Mouse (Mus musculus): ENCODE measurements around the gene Thy1. TPM values are rescaled to one million over a fixed set of nuclear protein-coding genes. Genes with fewer than 3 reads are reported as not detected.

Gene Thy1
- total and polyA plus RNA-seq, 2 experiments, result 0.46 to 3.2 TPM

- H3K27ac ChIP-seq (replicated peaks; ENCODE audit: insufficient read depth, low read depth, low read length), result peak overlapping the region; percentile 96
- H3K27me3 ChIP-seq (ENCODE audit: control insufficient read depth, insufficient read depth, low read length), result no peaks in the 10 kb centered on the region
These were observed 41.1 kb downstream of the Thy1 start for GRCm38 (mm10) chr9:44084236-44084635.

DNA sequence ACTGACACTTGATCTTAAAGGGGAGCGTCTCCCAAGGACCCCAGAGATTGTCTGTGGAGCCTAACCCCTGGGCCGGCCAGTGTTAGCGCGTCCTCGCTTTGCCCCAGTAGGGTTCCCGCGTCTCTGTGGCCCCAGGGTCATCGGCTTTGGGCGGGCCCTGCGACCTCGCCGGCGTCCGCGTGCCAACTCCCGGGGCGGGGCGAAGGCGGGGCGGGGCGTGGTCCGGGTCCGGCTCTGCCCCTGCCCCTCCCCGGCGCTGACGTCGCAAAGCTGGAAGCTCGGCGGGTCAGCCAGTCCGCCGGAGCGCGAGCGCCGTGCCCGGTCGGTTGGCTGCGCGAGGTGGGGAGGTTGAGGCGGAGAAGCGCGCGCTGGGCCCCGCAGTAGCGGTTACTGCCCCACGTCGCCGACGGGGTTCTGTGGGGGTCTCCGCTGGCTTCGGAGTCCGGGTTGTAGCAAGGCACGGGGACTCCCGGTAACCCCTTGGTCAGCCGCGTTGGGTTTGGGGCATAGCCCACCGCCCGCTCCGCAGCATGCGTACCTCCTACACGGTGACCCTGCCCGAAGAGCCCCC lies 41.6 kb downstream of the Thy1 start:
- no peak for TF ChIP-seq CTCF (IDR thresholded peaks at IDR 0.05; ENCODE audit: low read depth, low read length)
- TF ChIP-seq POLR2A (IDR thresholded peaks at IDR 0.05; ENCODE audit: extremely low read depth, insufficient read depth, low read length), result peak; percentile 94
- H3K9ac ChIP-seq (ENCODE audit: low read depth, low read length), result peak overlapping the region; percentile 97
- peak; percentile 68 for DNase-seq (ENCODE audit: extremely low read depth, low read depth, low spot score)
- H3K27me3 ChIP-seq (ENCODE audit: control insufficient read depth, insufficient read depth, low read length), result no peaks in the 10 kb centered on the region
- H3K36me3 ChIP-seq (ENCODE audit: control insufficient read depth, insufficient read depth, low read length), result peaks cover under 1% of the 10 kb centered on the region; the same call in 1 of the 2 replicates
- H3K4me3 ChIP-seq (ENCODE audit: insufficient read depth, low read depth, low read length), result peak overlapping the region; percentile 84
- peaks cover 19% of the 10 kb centered on the region for H3K4me1 ChIP-seq (ENCODE audit: control insufficient read depth, insufficient read depth, low read length)
- WGBS, result under 1% methylated on average over 60 of the region's 62 CpGs
- peak overlapping the region; percentile 96 for H3K27ac ChIP-seq (replicated peaks; ENCODE audit: insufficient read depth, low read depth, low read length)
- H3K79me2 ChIP-seq (ENCODE audit: control insufficient read depth, insufficient read depth, low read length), result peaks cover 6% of the 10 kb centered on the region; the same call in 1 of the 2 replicates

More at GRCm38 (mm10) chr9:44084236-44084635, 41.1 kb downstream of the Thy1 start:
- H3K4me3 ChIP-seq (ENCODE audit: insufficient read depth, low read depth, low read length), result peak overlapping the region; percentile 54
- DNase-seq (ENCODE audit: extremely low read depth, low read depth, low spot score), result peak; percentile 78
- no peaks in the 10 kb centered on the region for H3K36me3 ChIP-seq (ENCODE audit: control insufficient read depth, insufficient read depth, low read length)
- WGBS, result 3% methylated on average over 14 of the region's 14 CpGs
- H3K79me2 ChIP-seq (ENCODE audit: control insufficient read depth, insufficient read depth, low read length), result peaks cover 6% of the 10 kb centered on the region; the same call in 1 of the 2 replicates
- H3K9ac ChIP-seq (ENCODE audit: low read depth, low read length), result peak overlapping the region; percentile 70
- H3K4me1 ChIP-seq (ENCODE audit: control insufficient read depth, insufficient read depth, low read length), result peaks cover 23% of the 10 kb centered on the region
- TF ChIP-seq POLR2A (IDR thresholded peaks at IDR 0.05; ENCODE audit: extremely low read depth, insufficient read depth, low read length) (no peak), CTCF (IDR thresholded peaks at IDR 0.05; ENCODE audit: low read depth, low read length) (no peak)

DNA sequence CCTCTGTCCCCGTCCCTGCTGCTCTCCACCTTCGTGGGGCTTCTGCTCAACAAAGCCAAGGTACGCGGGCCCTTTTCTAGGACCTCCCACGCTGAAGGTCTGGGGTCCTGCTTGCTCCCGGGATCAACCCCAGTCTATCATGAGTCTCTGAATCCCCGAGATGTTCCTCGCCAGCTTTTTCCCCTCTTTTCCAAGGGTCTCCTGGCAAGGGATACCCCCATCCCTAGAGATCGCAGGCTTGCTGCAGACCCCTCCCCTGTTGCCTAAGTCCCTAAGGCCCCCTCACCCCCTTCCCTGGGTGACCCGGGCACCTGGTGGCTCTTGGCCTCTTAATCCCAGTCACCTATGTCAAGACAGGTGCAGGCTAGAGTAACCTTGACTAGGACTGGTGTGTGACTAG lies 42.1 kb downstream of the Thy1 start:
- Histone ChIP-seq H3K4me1 (ENCODE audit: control insufficient read depth, insufficient read depth, low read length) (peaks cover 19% of the 10 kb centered on the region), H3K36me3 (ENCODE audit: control insufficient read depth, insufficient read depth, low read length) (peaks cover 6% of the 10 kb centered on the region; the same call in 1 of the 2 replicates), H3K27ac (replicated peaks; ENCODE audit: insufficient read depth, low read depth, low read length) (peak overlapping the region; percentile 95), H3K9ac (ENCODE audit: low read depth, low read length) (peak overlapping the region; percentile 97), H3K27me3 (ENCODE audit: control insufficient read depth, insufficient read depth, low read length) (no peaks in the 10 kb centered on the region), H3K4me3 (ENCODE audit: insufficient read depth, low read depth, low read length) (peak overlapping the region; percentile 84), H3K79me2 (ENCODE audit: control insufficient read depth, insufficient read depth, low read length) (peaks cover 6% of the 10 kb centered on the region; the same call in 1 of the 2 replicates)
- DNase-seq (ENCODE audit: extremely low read depth, low read depth, low spot score), result no peak
- TF ChIP-seq CTCF (IDR thresholded peaks at IDR 0.05; ENCODE audit: low read depth, low read length) (no peak), POLR2A (IDR thresholded peaks at IDR 0.05; ENCODE audit: extremely low read depth, insufficient read depth, low read length) (no peak)
- WGBS, result 9% methylated on average over 10 of the region's 10 CpGs

DNA sequence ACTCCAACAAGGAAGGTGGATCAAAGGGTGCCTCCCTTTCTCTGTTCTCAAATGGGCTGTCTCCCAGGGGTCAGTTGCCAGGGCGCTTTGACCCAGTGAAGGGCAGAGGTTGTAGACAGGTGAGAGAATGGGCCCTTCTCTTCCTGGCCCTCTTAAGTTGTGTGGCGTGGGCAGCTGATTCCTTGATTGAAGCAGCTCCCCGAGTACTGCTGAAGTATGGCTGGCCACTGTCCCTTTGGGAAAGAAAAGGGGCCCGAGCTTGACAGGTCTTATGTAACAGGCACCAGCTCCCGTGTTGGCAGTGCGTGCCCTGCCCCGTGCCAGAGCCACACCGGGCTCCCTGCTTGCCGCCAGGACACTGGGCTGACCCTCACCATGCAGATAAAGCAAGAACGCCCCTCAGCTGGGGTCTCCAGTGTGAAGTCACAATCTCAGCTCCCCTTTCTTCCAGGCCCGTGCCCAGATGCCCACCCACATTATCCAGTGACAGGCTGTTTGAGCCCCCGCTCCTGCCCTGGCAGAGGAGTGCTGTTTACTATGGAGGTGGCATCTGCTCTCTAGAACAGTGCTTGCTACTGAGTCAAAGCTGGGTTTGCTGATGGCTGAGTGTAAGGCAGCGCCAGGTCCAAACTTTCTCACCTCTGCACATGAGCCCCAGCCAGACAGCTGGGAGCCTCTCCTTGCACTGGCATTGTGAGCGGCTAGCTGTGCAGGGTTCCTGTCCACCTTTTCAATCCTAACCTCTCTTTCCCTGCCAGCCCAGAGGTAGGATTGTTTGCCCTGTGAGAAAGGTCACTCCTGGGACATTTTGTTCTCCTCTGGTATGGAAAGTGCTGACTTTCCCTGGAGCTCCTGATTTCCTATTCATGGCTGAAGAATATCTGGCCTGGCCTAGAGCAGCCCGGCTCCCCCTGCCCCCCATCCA lies 42.8 kb downstream of the Thy1 start:
- peak overlapping the region; percentile 70 for H3K4me3 ChIP-seq (ENCODE audit: insufficient read depth, low read depth, low read length)
- peak; percentile 89 for DNase-seq (ENCODE audit: extremely low read depth, low read depth, low spot score)
- peaks cover 19% of the 10 kb centered on the region for H3K4me1 ChIP-seq (ENCODE audit: control insufficient read depth, insufficient read depth, low read length)
- peak overlapping the region; percentile 97 for H3K9ac ChIP-seq (ENCODE audit: low read depth, low read length)
- 22% methylated on average over 15 of the region's 15 CpGs for WGBS
- TF ChIP-seq POLR2A (IDR thresholded peaks at IDR 0.05; ENCODE audit: extremely low read depth, insufficient read depth, low read length), result no peak
- no peak for TF ChIP-seq CTCF (IDR thresholded peaks at IDR 0.05; ENCODE audit: low read depth, low read length)
- peaks cover 7% of the 10 kb centered on the region; the same call in 1 of the 2 replicates for H3K36me3 ChIP-seq (ENCODE audit: control insufficient read depth, insufficient read depth, low read length)
- H3K79me2 ChIP-seq (ENCODE audit: control insufficient read depth, insufficient read depth, low read length), result peaks cover 6% of the 10 kb centered on the region; the same call in 1 of the 2 replicates
- H3K27me3 ChIP-seq (ENCODE audit: control insufficient read depth, insufficient read depth, low read length), result no peaks in the 10 kb centered on the region
- H3K27ac ChIP-seq (replicated peaks; ENCODE audit: insufficient read depth, low read depth, low read length), result peak overlapping the region; percentile 95

GRCm38 (mm10) chr9:44086960-44087359 lies 43.8 kb downstream of the Thy1 start:
- no peak overlapping the region for H3K9ac ChIP-seq (ENCODE audit: low read depth, low read length)
- no peak overlapping the region for H3K27ac ChIP-seq (replicated peaks; ENCODE audit: insufficient read depth, low read depth, low read length)
- peak overlapping the region; percentile 15 for H3K4me3 ChIP-seq (ENCODE audit: insufficient read depth, low read depth, low read length)
- DNase-seq (ENCODE audit: extremely low read depth, low read depth, low spot score), result peak; percentile 40
- peaks cover 12% of the 10 kb centered on the region; the same call in 1 of the 2 replicates for H3K36me3 ChIP-seq (ENCODE audit: control insufficient read depth, insufficient read depth, low read length)
- TF ChIP-seq POLR2A (IDR thresholded peaks at IDR 0.05; ENCODE audit: extremely low read depth, insufficient read depth, low read length) (no peak), CTCF (IDR thresholded peaks at IDR 0.05; ENCODE audit: low read depth, low read length) (no peak)
- WGBS, result 74% methylated on average over 10 of the region's 10 CpGs
- H3K27me3 ChIP-seq (ENCODE audit: control insufficient read depth, insufficient read depth, low read length), result no peaks in the 10 kb centered on the region
- peaks cover 19% of the 10 kb centered on the region for H3K4me1 ChIP-seq (ENCODE audit: control insufficient read depth, insufficient read depth, low read length)
- H3K79me2 ChIP-seq (ENCODE audit: control insufficient read depth, insufficient read depth, low read length), result peaks cover 6% of the 10 kb centered on the region; the same call in 1 of the 2 replicates
